Mouse (Mus musculus): ENCODE results near the gene Ahnak2.

The Ahnak2 gene

DNA sequence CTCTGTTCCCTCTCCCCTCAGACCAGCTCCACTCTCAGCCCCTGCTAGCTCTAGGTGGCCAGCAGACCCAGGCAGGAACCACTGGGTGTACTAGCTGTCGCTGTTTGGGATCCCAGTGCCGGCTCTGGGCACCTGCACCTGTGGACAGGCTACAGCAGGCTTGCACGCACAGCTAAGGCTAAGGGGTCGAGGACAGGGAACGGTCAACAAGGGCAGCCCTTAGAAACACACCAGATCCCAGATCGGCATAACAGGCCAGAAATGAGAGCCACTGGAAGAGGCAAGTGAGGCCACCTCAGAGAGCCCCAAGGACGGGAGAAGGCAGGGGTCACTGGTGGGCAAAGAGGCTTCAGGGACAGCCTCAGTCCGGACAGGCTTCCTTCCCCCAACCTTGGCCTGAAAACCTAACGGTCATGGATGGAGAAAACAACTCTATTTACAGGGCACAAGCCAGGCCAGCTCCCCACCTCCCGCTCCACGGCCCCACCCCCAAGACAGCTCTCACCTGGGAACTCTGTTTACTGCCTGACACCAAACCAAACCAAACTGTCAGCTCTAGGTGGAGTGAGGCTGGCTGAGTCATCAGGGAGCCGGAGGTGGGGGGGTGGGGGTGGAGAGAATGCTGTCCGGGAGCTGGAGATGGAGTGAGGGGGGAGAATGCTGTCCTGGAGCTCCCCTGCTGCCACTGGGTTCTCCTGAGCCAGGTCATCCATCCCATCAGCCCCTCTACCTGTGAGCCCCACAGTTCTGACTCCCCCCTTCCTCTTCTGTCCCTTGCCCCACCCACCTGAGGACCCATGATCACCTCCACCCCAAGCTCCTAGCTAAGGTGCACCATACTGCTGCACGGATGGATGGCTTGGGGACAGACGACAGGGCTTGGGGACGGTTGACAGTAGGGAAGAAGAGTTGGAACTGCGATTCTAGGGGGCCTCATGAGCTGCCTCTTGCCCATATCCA, 5.6 kb downstream of the Ahnak2 start:
- DNase-seq (ENCODE audit: low spot score), result no peak

DNA sequence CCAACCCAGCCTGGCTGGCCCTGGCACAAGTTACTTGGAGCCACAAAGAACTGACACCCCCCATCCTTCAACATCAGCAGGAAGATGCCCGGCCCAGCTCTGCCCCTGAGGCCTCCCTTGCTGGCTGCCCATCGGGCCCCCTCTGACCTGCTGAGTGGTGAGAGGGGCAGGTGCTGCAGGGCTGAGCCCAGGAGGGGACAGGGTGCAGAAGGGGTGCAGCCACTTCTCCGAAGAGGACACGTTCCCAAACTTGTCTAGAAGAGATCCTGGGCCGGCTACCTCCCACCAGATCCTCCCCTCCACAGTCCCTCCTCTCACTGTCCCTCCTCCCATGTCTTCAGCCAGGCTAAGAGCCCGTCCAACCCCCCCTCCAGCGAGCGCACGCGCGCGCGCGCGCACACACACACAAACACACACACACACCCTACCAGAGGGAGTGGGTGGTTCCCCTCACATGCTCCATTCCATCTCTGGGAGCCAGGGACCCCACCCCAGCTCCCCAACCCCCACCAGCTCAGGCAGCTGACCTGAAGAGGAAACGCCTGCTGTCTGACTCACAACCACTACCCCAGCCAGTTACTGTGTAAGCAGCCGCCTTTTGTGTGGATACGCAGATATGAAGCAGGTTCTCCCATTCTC, 6.9 kb downstream of the Ahnak2 start:
- no peak for DNase-seq (ENCODE audit: low spot score)

DNA sequence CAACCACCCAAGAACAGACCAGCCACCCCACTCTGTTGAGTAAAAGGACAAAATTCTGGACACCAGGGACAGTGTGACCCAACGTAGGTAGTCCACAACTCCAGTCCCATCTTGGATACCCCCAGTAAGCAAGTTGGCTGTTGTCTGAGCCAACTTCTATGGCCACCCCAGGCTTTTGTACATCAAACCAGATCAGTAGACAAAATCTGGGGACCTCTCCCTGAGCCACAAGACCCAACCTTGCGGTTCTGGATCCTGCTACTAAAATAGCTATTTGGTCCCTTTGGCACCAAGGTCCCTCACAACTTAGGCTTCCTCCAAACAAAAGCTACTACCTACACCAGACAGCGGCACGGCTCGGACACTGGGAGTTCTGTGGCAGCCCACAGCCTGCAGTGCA, 7.5 kb downstream of the Ahnak2 start:
- DNase-seq (ENCODE audit: low spot score), result no peak

DNA sequence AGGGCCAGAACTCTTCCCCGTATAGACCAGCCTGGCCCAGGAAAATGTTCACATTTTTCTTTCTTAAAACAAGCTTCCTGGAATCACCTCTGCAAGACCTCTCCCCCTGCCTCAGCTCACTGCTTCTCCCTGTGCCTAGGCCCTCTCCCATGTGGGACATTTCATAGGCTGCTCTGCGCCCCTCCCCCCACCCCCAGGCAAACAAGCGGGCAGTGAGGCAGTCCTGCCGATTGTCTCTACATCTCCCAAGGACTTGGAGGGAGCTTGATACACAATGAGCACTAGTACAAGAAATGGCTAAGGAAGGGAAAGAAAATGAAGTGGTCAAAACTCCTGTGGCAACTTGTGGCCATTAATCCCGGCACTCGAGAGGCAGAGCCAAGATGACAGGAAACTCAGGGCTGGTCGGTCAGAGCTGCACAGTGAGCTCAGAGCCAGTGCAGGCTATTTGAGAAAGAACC, 8.1 kb downstream of the Ahnak2 start:
- DNase-seq (ENCODE audit: low spot score), result no peak

DNA sequence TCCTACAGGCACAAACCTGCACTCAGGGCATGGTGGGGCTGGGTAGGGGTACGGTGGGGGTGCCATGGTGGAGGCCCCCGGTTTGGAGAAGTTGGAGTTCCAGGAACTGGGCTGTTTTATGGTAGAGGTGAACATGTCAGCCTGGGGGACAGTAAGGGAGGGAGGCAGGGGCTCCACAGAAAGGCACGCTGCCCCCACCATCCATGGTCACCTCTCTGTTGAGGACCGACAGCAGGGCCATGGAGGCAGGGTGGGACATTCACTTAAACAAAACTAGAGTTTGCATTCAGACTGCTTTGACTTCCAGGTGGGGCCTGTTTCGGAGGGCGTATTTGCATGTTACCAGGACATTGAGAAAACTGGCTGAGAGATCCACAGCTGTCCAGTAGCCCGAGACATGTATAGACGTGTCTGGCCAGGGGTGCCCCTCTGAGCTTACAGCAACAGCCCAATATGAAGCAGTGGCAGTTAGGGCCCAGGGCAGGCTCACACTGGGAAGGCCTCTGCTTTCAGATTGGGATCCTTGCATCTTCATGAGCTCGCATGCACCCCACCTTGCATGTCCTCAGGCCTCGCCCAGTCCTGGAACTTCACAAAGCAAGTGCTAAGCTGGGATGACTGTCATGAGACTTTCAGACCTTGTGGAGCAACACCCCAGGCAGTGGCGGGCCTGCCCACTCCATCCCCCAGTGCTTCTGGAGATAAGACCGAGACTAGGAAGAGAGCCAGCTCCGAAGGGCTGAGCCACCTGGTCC, 8.7 kb downstream of the Ahnak2 start:
- DNase-seq (ENCODE audit: low spot score), result peak; percentile 67

DNA sequence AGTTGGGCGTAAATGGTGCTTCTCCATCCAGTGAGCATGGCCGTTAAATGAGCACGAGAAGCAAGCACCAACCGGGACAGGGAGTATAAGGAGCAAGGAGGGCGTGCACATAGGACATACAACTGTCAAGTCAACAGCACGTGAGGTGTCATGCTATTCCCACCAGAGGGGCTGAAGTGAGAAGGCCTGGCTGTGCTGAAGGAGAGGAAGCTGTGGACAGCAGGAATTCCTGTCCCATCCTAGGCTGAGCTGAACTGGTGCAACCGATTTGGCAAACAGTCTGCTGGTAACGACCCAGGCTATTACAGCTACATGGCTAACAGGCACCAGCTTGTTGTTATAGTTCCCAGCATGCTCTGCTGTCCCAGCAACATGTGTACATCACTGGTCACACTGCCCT, 11.4 kb downstream of the Ahnak2 start:
- no peak for DNase-seq (ENCODE audit: low spot score)

DNA sequence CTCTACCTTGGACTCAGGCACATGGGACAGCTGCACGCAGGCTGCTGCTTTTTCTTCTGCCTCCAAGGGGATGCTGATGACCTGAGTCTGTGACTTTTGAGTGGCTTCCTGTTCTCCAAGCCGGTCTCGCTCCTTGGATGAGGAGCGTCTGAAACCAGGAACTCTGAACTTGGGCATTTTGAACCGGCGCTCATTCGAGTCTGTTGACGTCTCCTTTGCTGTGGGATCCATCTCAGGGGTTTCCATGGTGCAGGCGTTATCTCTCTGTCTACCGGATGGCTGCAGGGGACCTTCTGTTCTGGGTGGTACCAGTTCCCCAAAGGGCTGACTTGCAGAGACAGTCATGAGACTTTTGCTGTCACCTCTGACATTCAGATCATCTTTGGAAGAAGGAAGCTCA, 28.0 kb downstream of the Ahnak2 start:
- DNase-seq (ENCODE audit: low spot score), result no peak

DNA sequence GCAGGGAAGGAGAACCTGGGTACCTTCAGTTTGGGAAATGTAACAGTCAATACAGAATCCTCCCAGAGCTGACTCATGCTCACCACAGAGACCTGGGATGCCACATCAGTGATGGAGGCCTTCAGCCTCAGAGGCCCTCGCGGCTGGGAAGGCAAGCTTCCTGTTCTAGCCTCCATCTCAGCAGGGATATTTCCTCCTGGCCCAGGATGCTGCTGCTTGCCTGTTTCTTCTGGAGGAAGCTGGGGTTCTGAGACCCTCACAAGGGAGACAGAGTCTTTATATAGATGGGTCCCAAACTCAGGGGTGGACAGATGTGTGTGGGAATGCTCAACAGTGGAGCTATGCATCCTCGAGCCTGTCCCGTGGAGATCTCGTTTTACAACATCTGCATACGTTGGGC, 28.4 kb downstream of the Ahnak2 start:
- DNase-seq (ENCODE audit: low spot score), result no peak

DNA sequence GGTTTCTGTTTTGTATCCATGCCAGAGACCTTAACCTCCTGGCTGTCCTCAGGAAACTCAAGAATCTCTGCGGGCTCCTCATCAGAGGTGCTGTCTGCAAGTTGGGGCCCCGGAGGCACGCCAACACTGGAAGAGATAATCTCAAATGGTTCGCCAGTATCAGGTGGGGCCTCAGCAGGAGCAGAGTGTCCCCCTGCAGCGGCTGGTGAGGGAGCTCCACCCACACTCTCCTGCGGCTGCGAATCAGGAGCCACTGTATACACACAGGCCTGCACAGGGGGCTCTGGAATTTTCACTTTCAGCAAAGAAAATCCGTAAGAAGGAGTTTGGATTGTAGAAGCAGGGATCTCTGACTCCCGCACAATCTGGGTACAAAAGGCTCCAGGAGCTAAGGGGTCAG, 29.1 kb downstream of the Ahnak2 start:
- no peak for DNase-seq (ENCODE audit: low spot score)

DNA sequence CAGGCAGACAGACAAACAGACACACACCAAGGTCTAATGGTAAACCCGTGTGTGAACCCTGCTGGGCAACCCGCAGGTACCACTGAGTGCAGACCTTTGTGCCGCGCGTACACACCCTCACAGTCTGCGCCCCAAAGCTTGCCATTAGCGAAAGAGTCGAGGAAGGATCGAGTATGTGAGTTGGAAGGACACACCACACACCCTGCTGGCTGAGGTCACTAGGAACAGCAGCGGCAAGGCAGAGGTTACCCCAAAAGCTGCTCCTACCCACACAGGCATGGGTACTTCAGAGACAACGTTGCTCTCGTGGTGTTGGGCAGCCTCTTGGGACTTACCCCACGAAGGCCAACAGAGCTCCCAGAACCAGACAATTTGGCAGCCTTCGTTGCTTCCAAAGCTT, 30.2 kb downstream of the Ahnak2 start:
- DNase-seq (ENCODE audit: low spot score), result no peak

DNA sequence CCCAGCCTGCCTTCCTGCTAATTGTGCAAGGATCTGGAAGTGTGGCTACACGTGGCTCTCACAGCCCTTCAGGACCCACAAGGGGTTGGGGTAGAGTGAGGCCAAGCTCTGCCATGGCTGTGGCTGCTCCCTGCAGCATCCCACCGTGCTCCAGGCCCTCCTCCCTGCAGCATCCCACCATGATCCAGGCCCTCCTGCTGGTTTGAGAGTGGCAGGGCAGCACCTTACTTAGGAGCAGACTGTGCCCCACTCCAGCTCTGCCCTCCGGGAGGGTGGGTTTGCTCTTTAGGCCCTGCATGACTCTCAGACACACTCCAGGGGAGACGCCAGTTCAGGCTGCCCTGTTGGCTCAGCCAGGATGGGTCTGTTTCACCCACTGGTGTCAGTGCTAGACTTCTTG, 32.1 kb downstream of the Ahnak2 start:
- DNase-seq (ENCODE audit: low spot score), result no peak

DNA sequence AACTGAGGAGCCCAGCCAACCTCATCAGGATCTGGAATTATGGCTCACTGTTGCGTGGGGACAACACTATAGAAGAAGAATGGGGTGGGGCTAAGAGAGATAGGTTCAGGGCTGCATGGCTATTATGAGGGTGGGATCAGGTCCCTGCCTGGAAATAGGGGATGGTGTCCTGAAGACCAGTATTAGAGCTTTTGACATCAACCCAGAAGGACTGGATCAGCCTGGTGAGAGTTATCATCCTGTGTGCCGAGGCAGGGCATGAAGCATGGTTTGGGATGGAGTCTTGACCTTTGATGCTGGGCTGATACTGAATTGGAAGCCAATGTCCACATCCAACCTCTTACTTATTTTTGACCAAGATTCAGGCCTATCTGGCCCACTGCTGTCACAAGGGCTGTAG, 32.7 kb downstream of the Ahnak2 start:
- DNase-seq (ENCODE audit: low spot score), result no peak

DNA sequence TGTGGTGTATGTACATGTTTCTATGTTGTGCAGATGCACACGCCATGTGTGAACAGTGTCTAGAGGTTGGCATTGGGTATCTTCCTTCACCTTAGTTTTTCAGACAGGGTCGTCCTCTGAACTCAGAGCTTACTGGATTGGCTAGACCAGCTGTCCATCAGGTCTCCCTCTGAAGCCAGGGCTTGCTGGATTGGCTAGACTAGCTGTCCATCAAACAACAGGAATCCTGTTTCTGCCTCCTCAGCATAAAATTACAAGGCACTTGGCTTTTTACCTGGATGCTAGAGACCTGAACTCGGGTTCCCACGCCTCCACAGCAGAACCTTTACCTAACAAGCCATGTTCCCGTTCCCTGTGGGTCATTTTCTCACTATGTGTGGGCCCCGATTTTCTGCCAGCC, 33.4 kb downstream of the Ahnak2 start:
- DNase-seq (ENCODE audit: low spot score), result no peak

DNA sequence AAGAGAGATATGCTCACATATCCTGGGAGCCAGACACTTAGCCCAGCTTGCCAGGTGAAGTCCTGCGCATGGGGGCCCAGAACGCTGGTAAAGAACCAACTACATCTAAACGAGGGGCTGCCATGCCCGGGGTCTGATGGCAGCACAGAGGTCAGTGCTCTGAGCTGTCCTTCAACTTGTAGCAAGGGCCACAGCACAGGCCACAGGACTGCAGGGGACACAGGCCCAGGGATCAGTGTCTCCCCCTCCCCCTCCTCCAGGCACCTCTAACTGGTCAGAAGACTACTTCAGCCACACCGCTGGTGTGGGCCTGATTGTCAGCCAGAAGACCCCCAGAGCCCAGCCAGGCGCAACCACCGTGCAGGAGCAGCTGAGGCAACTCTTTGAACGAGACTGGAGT, 34.3 kb downstream of the Ahnak2 start:
- DNase-seq (ENCODE audit: low spot score), result no peak

DNA sequence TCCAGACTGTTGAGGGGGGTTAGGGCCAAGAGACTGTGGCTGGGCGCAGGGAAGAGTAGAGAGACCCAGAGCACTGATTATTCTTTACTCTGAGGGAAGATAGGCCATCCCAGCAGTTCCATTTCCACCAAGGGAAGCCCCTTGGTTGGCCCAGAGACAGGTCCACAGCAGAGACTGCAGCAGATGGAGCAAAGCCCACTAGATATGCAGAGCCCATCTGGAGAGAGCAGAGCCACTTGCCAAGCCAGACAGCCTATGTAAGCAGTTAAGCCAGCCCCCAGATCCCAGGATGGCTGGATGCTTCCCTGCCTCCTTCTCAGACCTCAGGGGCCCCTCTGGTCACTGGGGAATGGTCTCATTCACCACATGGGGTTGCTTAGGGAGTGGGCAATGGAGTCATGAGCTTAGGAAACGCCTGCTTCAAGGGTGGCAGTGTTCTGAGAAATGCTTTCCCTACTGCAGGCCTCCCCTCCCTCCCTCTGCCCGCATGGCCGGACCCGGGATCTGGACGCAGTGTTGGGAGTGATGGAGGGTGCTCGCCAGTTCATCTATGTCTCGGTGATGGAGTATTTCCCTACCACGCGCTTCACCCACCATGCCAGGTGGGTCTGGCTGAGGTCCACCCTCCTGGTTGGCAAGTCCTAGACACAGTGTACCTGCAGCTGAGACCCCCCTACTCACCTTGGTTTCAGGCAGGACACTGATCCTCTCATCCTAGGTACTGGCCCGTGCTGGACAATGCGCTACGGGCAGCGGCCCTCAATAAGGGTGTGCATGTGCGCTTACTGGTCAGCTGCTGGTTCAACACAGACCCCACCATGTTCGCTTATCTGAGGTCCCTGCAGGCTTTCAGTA, 35.2 kb downstream of the Ahnak2 start:
- no peak for DNase-seq (ENCODE audit: low spot score)

DNA sequence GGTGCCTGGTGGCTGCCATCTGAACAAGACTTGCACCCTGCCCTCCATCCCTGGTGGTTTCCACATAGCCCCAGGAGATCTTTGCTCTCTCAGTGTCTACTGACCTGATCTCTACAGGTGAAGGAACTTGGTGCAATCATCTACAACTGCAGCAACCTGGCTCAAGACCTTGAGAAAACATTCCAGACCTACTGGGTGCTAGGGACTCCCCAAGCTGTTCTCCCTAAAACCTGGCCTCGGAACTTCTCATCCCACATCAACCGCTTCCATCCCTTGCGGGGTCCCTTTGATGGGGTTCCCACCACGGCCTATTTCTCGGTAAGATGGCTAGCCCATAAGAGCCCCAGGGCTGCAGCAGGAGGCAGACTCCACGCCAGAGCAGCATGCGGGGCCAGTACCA, 35.9 kb downstream of the Ahnak2 start:
- no peak for DNase-seq (ENCODE audit: low spot score)

DNA sequence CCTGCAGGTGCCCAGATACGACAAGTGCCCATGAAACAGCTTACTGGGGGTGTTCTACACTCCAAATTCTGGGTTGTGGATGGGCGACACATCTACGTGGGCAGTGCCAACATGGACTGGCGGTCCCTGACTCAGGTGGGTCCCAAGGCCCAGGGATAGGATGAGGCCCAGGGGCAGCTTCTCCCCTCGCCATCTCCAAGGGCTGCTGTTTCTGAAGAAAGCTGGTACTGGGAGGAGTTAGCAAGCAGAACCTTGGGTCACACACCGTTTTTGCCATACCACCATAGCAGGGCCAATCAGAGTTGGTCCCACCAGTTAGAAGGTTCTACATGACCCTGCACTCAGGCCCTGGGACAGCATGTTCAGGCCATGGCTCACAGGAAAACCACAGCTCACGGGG, 37.5 kb downstream of the Ahnak2 start:
- DNase-seq (ENCODE audit: low spot score), result no peak

DNA sequence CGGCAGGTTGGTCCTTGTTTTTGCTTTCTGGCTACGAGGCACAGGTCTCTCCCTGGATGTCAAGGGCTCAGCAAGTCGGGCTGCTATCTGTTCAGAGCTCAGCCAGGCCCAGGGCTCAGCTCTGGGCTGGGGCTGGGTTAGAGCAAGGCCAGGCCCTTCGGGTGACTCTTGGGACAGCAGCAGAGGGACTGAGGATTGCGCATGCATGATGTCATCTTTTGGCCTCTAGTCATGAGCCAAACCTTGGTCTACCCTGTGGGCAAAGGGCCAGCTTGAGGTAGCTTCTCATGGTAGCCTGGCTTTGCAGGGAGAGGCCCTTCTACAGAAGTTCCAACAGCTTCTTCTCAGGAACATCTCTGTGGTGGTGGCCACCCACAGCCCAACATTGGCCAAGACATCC, 38.3 kb downstream of the Ahnak2 start:
- DNase-seq (ENCODE audit: low spot score), result no peak

DNA sequence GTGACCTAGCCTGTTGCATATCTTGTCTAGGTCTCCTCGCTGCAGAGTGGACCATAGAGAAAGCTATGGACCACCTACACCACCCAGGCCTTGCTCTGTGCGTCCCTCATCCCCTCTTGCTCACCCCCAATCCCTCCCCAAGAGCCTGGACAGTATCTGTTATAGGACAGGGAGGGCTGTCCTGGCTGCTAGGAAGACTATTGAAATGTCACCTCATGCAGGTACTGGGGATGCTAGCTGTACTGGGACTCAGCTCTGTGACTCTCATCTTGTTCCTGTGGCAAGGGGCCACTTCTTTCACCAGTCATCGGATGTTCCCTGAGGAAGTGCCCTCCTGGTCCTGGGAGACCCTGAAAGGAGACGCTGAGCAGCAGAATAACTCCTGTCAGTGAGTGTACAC, 39.3 kb downstream of the Ahnak2 start:
- DNase-seq (ENCODE audit: low spot score), result no peak

DNA sequence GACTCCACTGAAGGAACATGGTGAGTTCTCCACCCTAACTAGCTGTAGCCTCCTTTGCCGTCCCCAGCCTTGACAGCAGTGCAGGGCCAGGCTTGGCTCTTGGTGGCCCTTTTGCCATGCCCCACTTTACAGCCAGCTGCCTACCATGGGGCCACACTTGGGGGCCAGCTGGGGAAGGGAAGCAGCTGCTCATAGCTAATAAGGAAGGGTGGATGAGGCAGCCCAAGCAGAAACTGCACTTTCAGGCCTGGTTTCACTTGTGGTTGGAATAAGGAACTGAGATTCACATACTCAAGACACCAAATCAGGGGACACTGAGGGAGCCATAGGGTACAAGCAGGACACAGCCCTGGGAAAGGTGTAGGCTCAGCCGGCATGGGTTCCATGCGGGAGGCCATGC, 40.4 kb downstream of the Ahnak2 start:
- no peak for DNase-seq (ENCODE audit: low spot score)

DNA sequence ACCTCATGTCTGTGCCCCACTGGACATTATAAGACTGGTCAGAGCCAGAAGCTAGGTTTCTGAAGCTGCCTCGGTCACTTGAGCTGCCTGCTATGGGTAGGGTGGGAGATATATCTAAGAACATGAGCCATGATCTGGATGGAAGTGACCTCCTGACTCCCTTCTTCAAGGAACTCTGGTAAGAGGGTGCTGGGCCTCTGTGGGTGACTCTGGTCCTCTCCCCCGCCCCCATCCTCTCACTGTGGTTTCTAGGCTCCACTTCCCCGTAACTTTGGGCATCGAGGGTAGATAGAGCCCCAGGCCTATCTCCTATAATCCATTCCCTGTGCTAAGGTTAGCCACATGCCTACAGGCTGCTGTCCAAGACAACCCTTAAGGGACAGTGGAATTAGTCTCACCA, 41.0 kb downstream of the Ahnak2 start:
- DNase-seq (ENCODE audit: low spot score), result no peak
